Mouse (Mus musculus) limb, embryonic 14.5 days (tissue): ENCODE data around the gene Atxn1. TPM values are rescaled to one million over a fixed set of nuclear protein-coding genes. Genes with fewer than 3 reads are reported as not detected.

ENCODE experiments used
- ATAC-seq: fragments of 200-750 bp; cut with Nextera tagmentation; 2 replicates; pipeline ENCODE4 v1.8.0; 2017; ENCODE audit warnings: low read depth, moderate number of reproducible peaks, moderate TSS enrichment; ENCODE audit not compliant: low FRiP score
- DNase-seq: peaks from one replicate; pipeline ENCODE4 v3.0.0-alpha.2; 2015; ENCODE audit warnings: low spot score
- H3K27ac ChIP-seq: fragments of 300-500 bp; sonication (generic); replicated peaks from 2 replicates; pipeline ENCODE4 v1.5.1; 2014; ENCODE audit warnings: low read depth, mild to moderate bottlenecking, low read length, moderate library complexity, mixed read lengths
- H3K27me3 ChIP-seq: fragments of 300-500 bp; sonication (generic); 2 replicates; pipeline ENCODE4 v1.6.1; 2014; ENCODE audit warnings: low read length, mixed read lengths; ENCODE audit not compliant: control insufficient read depth, insufficient read depth
- H3K36me3 ChIP-seq: fragments of 300-500 bp; sonication (generic); 2 replicates; pipeline ENCODE4 v1.6.1; 2014; ENCODE audit warnings: mild to moderate bottlenecking, low read length, moderate library complexity, mixed read lengths; ENCODE audit not compliant: control insufficient read depth, insufficient read depth
- H3K4me1 ChIP-seq: fragments of 300-500 bp; sonication (generic); 2 replicates; pipeline ENCODE4 v1.6.1; 2014; ENCODE audit warnings: antibody characterized with exemption, low read length, mixed read lengths; ENCODE audit not compliant: control insufficient read depth, insufficient read depth
- H3K4me2 ChIP-seq: fragments of 300-500 bp; sonication (generic); replicated peaks from 2 replicates; pipeline ENCODE4 v1.6.1; 2014; ENCODE audit warnings: low read depth, mild to moderate bottlenecking, low read length, moderate library complexity; ENCODE audit not compliant: severe bottlenecking
- H3K4me3 ChIP-seq: fragments of 300-500 bp; sonication (generic); replicated peaks from 2 replicates; pipeline ENCODE4 v1.5.1; 2014; ENCODE audit warnings: low read length
- H3K9ac ChIP-seq: fragments of 300-500 bp; sonication (generic); 2 replicates; pipeline ENCODE4 v1.6.1; 2014; ENCODE audit warnings: mild to moderate bottlenecking, low read depth, low read length, moderate library complexity; ENCODE audit not compliant: severe bottlenecking
- H3K9me3 ChIP-seq: fragments of 300-500 bp; sonication (generic); 2 replicates; pipeline ENCODE4 v1.6.1; 2016; ENCODE audit warnings: low read length; ENCODE audit not compliant: control insufficient read depth
- POLR2A ChIP-seq: fragments of 200-500 bp; IDR thresholded peaks from 2 replicates; pipeline ENCODE4 v1.8.0; 2012; ENCODE audit warnings: inconsistent platforms, mild to moderate bottlenecking, moderate library complexity, borderline replicate concordance; ENCODE audit not compliant: insufficient read depth, insufficient read length; ENCODE audit errors: extremely low read depth
- WGBS: fragments of 180-500 bp; shearing (Covaris S2); extraction: QIAGEN DNeasy Blood & Tissue Kit; methylation state at CpG from one replicate; pipeline ENCODE4 v1.1.7; 2014; 5-methylcytosine and 5-hydroxymethylcytosine counted together
- polyA plus RNA-seq, 2 experiments: library from polyadenylated mRNA; depleted of rRNA in 1 of 2; stranded (reverse) in 1 of 2; unstranded in 1 of 2; fragments of >200 nt; fragmentation: Nextera tagmentation in 1 of 2; extraction: Ambion mirVana in 1 of 2; gene quantifications; 2 replicates each; pipeline versions ENCODE4 v1.2.1 to v1.2.3; 2012 to 2014

The Atxn1 gene
- polyA plus RNA-seq, 2 experiments: 3.3 to 5.3 TPM

DNA sequence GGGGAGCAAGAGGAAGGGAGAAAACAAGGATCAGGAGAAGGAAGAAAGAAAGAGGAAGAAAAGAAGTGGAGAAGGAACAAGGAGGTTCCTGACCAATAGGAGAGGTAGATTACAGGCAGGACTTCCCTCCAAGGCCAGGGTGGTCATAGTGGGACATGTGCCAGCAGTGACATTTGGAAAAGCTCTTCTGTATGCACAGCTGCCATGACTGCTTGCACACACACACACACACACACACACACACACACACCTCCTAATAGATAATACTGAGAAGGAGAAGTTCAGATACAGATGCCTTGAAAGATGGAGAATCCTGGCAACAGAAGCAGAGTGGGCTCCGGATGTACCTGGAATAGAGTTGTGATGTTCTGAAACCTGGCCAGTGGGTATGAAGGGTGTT, 189.3 kb downstream of the Atxn1 start:
- no peak for TF ChIP-seq POLR2A
- no peak overlapping the region for H3K4me2 ChIP-seq
- 88% methylated on average over 1 of the region's 1 CpGs for WGBS
- ATAC-seq (no peak), DNase-seq (no peak)
- H3K27ac ChIP-seq: no peak overlapping the region
- no peak overlapping the region for H3K4me3 ChIP-seq
- no peak overlapping the region for H3K9ac ChIP-seq
- H3K36me3 ChIP-seq: no peaks in the 10 kb centered on the region
- H3K27me3 ChIP-seq: no peaks in the 10 kb centered on the region
- H3K4me1 ChIP-seq: peaks cover 12% of the 10 kb centered on the region; the same call in 1 of the 2 replicates
- H3K9me3 ChIP-seq: no peaks in the 10 kb centered on the region

DNA sequence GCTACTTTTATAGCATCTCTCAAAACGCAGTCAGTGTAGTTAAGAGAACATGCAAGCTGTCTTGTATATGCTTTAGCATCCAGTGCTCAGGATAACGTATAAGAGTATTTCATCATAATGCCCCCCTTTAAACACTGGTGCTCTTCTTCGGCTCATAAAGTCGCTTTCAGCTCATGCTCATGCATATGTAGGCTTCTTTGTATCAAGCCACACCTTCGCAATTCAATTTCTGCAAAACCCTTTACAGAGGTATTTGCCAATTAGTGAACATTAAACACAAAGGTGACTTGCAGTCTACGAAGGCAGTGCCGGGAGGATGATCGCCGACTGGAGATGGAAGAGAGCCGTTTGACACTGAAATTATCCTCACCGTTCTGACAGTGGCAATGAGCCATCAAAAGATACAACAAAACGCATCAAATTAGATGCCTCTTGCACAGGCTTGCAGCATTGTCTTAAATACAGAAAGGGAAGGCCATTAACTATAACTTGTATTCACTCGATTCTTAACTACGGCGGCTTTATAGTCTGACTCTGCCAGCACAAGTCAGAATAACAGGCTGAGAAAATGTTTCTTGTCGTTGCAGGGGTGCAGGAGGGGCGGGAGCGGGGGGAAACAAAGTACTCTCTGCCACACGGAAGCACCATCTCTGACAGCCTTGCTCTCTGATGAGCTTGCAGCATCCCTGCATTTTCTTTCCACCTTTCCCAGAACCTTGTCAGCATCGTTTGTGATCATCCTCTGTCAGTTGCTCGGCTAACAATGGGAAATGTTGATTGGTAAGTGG, 191.2 kb downstream of the Atxn1 start:
- no peak for TF ChIP-seq POLR2A
- no peak overlapping the region for H3K4me3 ChIP-seq
- no peaks in the 10 kb centered on the region for H3K27me3 ChIP-seq
- H3K9ac ChIP-seq: no peak overlapping the region
- H3K4me1 ChIP-seq: peaks cover 12% of the 10 kb centered on the region; the same call in 1 of the 2 replicates
- H3K27ac ChIP-seq: no peak overlapping the region
- 59% methylated on average over 21 of the region's 21 CpGs for WGBS
- ATAC-seq: no peak
- no peak for DNase-seq
- no peak overlapping the region for H3K4me2 ChIP-seq
- H3K36me3 ChIP-seq: no peaks in the 10 kb centered on the region
- no peaks in the 10 kb centered on the region for H3K9me3 ChIP-seq

- no peaks in the 10 kb centered on the region for H3K9me3 ChIP-seq
- no peak overlapping the region for H3K27ac ChIP-seq
- H3K4me2 ChIP-seq: no peak overlapping the region
- no peaks in the 10 kb centered on the region for H3K36me3 ChIP-seq
- H3K27me3 ChIP-seq: no peaks in the 10 kb centered on the region
- H3K4me3 ChIP-seq: no peak overlapping the region
- ATAC-seq (no peak), DNase-seq (no peak)
- no peaks in the 10 kb centered on the region for H3K4me1 ChIP-seq
- TF ChIP-seq POLR2A: no peak
- 88% methylated on average over 11 of the region's 11 CpGs for WGBS
- no peak overlapping the region for H3K9ac ChIP-seq
Measured at GRCm38 (mm10) chr13:45769757-45770156, 195.1 kb downstream of the Atxn1 start.

GRCm38 (mm10) chr13:45768250-45768649, 196.6 kb downstream of the Atxn1 start:
- no peak overlapping the region for H3K4me3 ChIP-seq
- no peaks in the 10 kb centered on the region for H3K27me3 ChIP-seq
- no peak for DNase-seq
- H3K9ac ChIP-seq: no peak overlapping the region
- no peak overlapping the region for H3K27ac ChIP-seq
- no peak for TF ChIP-seq POLR2A
- H3K4me1 ChIP-seq: no peaks in the 10 kb centered on the region
- H3K36me3 ChIP-seq: no peaks in the 10 kb centered on the region
- no peaks in the 10 kb centered on the region for H3K9me3 ChIP-seq
- H3K4me2 ChIP-seq: no peak overlapping the region
- WGBS: 82% methylated on average over 3 of the region's 3 CpGs
- ATAC-seq: no peak

DNA sequence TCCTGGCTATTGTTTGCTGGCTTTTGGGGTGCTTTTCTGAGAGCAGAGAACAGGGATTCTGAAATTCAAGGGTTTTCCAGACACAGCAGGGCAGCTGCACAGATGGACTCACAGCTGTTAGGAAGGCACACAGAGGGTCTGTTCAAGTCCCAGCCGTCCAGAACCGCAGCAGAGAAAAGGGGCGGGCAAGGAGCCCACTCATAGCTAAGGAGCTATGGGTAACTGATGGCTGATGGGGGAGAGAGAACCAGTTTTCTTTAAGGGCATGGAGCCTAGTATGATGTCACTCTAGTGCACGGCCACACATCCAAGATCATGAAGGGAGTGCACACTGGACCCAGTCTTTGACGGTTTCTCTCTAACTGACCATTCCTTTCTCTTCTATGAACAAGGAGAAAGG, 200.5 kb downstream of the Atxn1 start:
- Histone ChIP-seq H3K36me3 (no peaks in the 10 kb centered on the region), H3K4me1 (peaks cover 4% of the 10 kb centered on the region; the same call in 1 of the 2 replicates), H3K27me3 (no peaks in the 10 kb centered on the region), H3K9me3 (no peaks in the 10 kb centered on the region), H3K27ac (no peak overlapping the region), H3K4me3 (no peak overlapping the region), H3K9ac (no peak overlapping the region), H3K4me2 (no peak overlapping the region)
- TF ChIP-seq POLR2A: no peak
- ATAC-seq (no peak), DNase-seq (no peak)
- 77% methylated on average over 5 of the region's 5 CpGs for WGBS
